Mouse (Mus musculus): ENCODE measurements around the gene Car9. TPM values are rescaled to one million over a fixed set of nuclear protein-coding genes. Genes with fewer than 3 reads are reported as not detected.

The Car9 gene
- polyA plus RNA-seq, 1 experiment: 2.9 TPM

- Histone ChIP-seq H3K4me3 (ENCODE audit: control insufficient read depth, insufficient read depth, low read length) (no peak overlapping the region), H3K27ac (ENCODE audit: control insufficient read depth, insufficient read depth, low read length) (no peak overlapping the region), H3K4me1 (replicated peaks; ENCODE audit: control insufficient read depth, insufficient read depth, low read length) (peaks cover 6% of the 10 kb centered on the region), H3K27me3 (ENCODE audit: control insufficient read depth, insufficient read depth, low read length) (no peaks in the 10 kb centered on the region), H3K36me3 (ENCODE audit: control insufficient read depth, insufficient read depth, low read length) (no peaks in the 10 kb centered on the region)
- no peak for TF ChIP-seq CTCF (IDR thresholded peaks at IDR 0.05; ENCODE audit: borderline replicate concordance, control insufficient read depth, extremely low read depth, insufficient read depth, low read length, poor library complexity)
- no peak for TF ChIP-seq POLR2A (IDR thresholded peaks at IDR 0.05; ENCODE audit: control insufficient read depth, extremely low read depth, insufficient read depth, low read length, poor library complexity)
- WGBS: 5% methylated on average over 1 of the region's 1 CpGs
- no peak for DNase-seq
Measured at GRCm38 (mm10) chr4:43473636-43474035, 33.1 kb upstream of the Car9 start.

DNA sequence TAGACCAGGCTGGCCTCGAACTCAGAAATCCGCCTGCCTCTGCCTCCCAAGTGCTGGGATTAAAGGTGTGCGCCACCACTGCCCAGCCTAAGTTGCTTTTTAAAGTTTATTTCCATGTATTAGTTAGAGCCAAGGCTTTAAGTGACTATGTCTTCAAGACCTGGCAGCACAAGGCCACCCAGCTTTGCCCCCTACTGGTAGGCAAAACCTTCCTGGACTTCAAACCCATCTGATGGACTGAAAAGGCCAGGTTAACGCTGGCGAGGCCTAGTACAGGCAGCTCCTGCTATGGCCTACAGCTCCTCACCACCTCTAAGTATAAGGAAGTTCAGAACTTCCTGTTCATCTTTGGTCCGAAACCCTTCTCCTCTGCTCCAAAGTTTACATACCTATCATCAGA lies 30.2 kb upstream of the Car9 start:
- H3K27me3 ChIP-seq (ENCODE audit: control insufficient read depth, insufficient read depth, low read length): no peaks in the 10 kb centered on the region
- H3K36me3 ChIP-seq (ENCODE audit: control insufficient read depth, insufficient read depth, low read length): no peaks in the 10 kb centered on the region
- peak; percentile 35 for DNase-seq
- no peak overlapping the region for H3K27ac ChIP-seq (ENCODE audit: control insufficient read depth, insufficient read depth, low read length)
- H3K4me3 ChIP-seq (ENCODE audit: control insufficient read depth, insufficient read depth, low read length): no peak overlapping the region
- peaks cover 21% of the 10 kb centered on the region for H3K4me1 ChIP-seq (replicated peaks; ENCODE audit: control insufficient read depth, insufficient read depth, low read length)
- TF ChIP-seq CTCF (IDR thresholded peaks at IDR 0.05; ENCODE audit: borderline replicate concordance, control insufficient read depth, extremely low read depth, insufficient read depth, low read length, poor library complexity) (no peak), POLR2A (IDR thresholded peaks at IDR 0.05; ENCODE audit: control insufficient read depth, extremely low read depth, insufficient read depth, low read length, poor library complexity) (no peak)
- WGBS: 69% methylated on average over 6 of the region's 6 CpGs

DNA sequence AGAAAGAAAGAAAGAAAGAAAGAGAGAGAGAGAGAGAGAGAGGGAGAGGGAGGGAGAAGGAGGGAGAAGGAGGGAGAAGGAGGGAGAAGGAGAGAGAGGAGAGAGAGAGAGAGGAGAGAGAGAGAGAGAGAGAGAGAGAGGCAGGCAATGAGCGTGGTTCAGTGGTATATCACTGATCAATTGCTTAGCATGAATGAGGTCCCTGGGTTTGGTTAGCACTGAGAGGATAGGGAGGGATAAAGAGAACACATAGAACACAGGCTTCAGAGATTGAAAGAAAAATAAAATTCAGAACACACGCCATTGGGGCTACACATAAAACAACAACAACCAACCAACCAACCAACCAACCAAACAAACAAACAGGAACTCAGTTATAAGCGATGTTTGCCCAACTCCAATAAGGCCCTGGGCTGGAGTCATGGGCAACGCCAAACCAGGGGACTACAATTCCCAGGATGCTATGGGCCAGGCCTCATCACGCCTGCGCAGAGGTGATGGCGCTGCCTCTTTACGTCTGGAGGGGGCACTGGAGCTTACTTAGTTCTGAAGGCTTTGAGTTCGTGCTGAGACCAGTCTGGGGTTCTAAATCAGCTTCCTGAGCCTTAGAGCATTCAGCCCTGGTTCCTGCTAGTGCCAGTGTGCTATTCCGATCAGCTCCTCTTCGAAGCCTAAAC lies 28.8 kb upstream of the Car9 start:
- peak; percentile 89 for DNase-seq
- H3K4me1 ChIP-seq (replicated peaks; ENCODE audit: control insufficient read depth, insufficient read depth, low read length): peaks cover 23% of the 10 kb centered on the region
- peak overlapping the region; percentile 48 for H3K4me3 ChIP-seq (ENCODE audit: control insufficient read depth, insufficient read depth, low read length)
- H3K36me3 ChIP-seq (ENCODE audit: control insufficient read depth, insufficient read depth, low read length): no peaks in the 10 kb centered on the region
- WGBS: 16% methylated on average over 11 of the region's 11 CpGs
- peak overlapping the region; percentile 77 for H3K27ac ChIP-seq (ENCODE audit: control insufficient read depth, insufficient read depth, low read length)
- TF ChIP-seq CTCF (IDR thresholded peaks at IDR 0.05; ENCODE audit: borderline replicate concordance, control insufficient read depth, extremely low read depth, insufficient read depth, low read length, poor library complexity): peak; percentile 47; the same call in 1 of the 2 replicates
- TF ChIP-seq POLR2A (IDR thresholded peaks at IDR 0.05; ENCODE audit: control insufficient read depth, extremely low read depth, insufficient read depth, low read length, poor library complexity): 0 out of 2 replicates have a peak, but pooled peaks have one; percentile 20
- H3K27me3 ChIP-seq (ENCODE audit: control insufficient read depth, insufficient read depth, low read length): no peaks in the 10 kb centered on the region

- H3K27ac ChIP-seq (ENCODE audit: control insufficient read depth, insufficient read depth, low read length): peak overlapping the region; percentile 77
- 7% methylated on average over 8 of the region's 8 CpGs for WGBS
- no peaks in the 10 kb centered on the region for H3K36me3 ChIP-seq (ENCODE audit: control insufficient read depth, insufficient read depth, low read length)
- peak overlapping the region; percentile 48 for H3K4me3 ChIP-seq (ENCODE audit: control insufficient read depth, insufficient read depth, low read length)
- peaks cover 21% of the 10 kb centered on the region for H3K4me1 ChIP-seq (replicated peaks; ENCODE audit: control insufficient read depth, insufficient read depth, low read length)
- TF ChIP-seq CTCF (IDR thresholded peaks at IDR 0.05; ENCODE audit: borderline replicate concordance, control insufficient read depth, extremely low read depth, insufficient read depth, low read length, poor library complexity) (0 out of 2 replicates have a peak, but pooled peaks have one; percentile 15), POLR2A (IDR thresholded peaks at IDR 0.05; ENCODE audit: control insufficient read depth, extremely low read depth, insufficient read depth, low read length, poor library complexity) (0 out of 2 replicates have a peak, but pooled peaks have one; percentile 8)
- peak; percentile 78 for DNase-seq
- H3K27me3 ChIP-seq (ENCODE audit: control insufficient read depth, insufficient read depth, low read length): no peaks in the 10 kb centered on the region
Measured at GRCm38 (mm10) chr4:43478534-43478858, 28.3 kb upstream of the Car9 start.

- no peak for TF ChIP-seq POLR2A (IDR thresholded peaks at IDR 0.05; ENCODE audit: control insufficient read depth, extremely low read depth, insufficient read depth, low read length, poor library complexity)
- peak; percentile 81; the same call in 1 of the 2 replicates for TF ChIP-seq CTCF (IDR thresholded peaks at IDR 0.05; ENCODE audit: borderline replicate concordance, control insufficient read depth, extremely low read depth, insufficient read depth, low read length, poor library complexity)
- H3K27ac ChIP-seq (ENCODE audit: control insufficient read depth, insufficient read depth, low read length): peak overlapping the region; percentile 77
- peak overlapping the region; percentile 21 for H3K4me3 ChIP-seq (ENCODE audit: control insufficient read depth, insufficient read depth, low read length)
- no peaks in the 10 kb centered on the region for H3K27me3 ChIP-seq (ENCODE audit: control insufficient read depth, insufficient read depth, low read length)
- H3K36me3 ChIP-seq (ENCODE audit: control insufficient read depth, insufficient read depth, low read length): no peaks in the 10 kb centered on the region
- WGBS: 35% methylated on average over 24 of the region's 24 CpGs
- H3K4me1 ChIP-seq (replicated peaks; ENCODE audit: control insufficient read depth, insufficient read depth, low read length): peaks cover 21% of the 10 kb centered on the region
- peak; percentile 82 for DNase-seq
Measured at GRCm38 (mm10) chr4:43478906-43479832, 27.6 kb upstream of the Car9 start.

DNA sequence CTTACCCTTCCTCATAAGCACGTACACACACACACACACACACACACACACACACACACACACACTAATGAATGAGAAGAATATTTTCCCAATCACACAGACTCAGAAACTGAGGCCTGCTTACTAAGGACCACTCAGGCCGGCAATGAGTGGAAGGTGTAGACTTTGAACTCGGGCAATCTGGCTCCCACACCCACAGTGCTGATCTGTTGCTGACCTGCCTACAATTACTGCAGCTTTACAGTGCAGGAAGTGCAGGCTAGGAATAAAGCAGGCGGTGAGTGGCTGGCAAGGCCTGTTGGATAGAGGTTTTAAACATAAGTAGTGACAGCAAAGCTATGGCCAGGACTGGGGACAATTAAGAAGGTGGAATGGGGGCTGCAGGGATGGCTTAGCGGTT lies 25.8 kb upstream of the Car9 start:
- Histone ChIP-seq H3K27ac (ENCODE audit: control insufficient read depth, insufficient read depth, low read length) (no peak overlapping the region), H3K36me3 (ENCODE audit: control insufficient read depth, insufficient read depth, low read length) (no peaks in the 10 kb centered on the region), H3K27me3 (ENCODE audit: control insufficient read depth, insufficient read depth, low read length) (no peaks in the 10 kb centered on the region), H3K4me3 (ENCODE audit: control insufficient read depth, insufficient read depth, low read length) (no peak overlapping the region), H3K4me1 (replicated peaks; ENCODE audit: control insufficient read depth, insufficient read depth, low read length) (peaks cover 25% of the 10 kb centered on the region)
- 90% methylated on average over 5 of the region's 5 CpGs for WGBS
- TF ChIP-seq POLR2A (IDR thresholded peaks at IDR 0.05; ENCODE audit: control insufficient read depth, extremely low read depth, insufficient read depth, low read length, poor library complexity) (no peak), CTCF (IDR thresholded peaks at IDR 0.05; ENCODE audit: borderline replicate concordance, control insufficient read depth, extremely low read depth, insufficient read depth, low read length, poor library complexity) (no peak)
- no peak for DNase-seq

All from thymus, adult 2 months (tissue).